Mouse (Mus musculus) embryonic facial prominence, embryonic 11.5 days (tissue): Measurements from ENCODE around the gene Zdhhc5. TPM values are rescaled to one million over a fixed set of nuclear protein-coding genes. Genes with fewer than 3 reads are reported as not detected.

Source experiments
- ATAC-seq: fragments of 200-750 bp; cut with Nextera tagmentation; replicated peaks from 2 replicates; pipeline ENCODE4 v1.8.0; 2017; ENCODE audit warnings: low read depth; ENCODE audit not compliant: insufficient number of reproducible peaks, low FRiP score, low TSS enrichment
- DNase-seq: peaks from one replicate; pipeline ENCODE4 v3.0.0-alpha.2; 2015; ENCODE audit warnings: low spot score
- H3K27ac ChIP-seq: fragments of 300-500 bp; sonication (generic); replicated peaks from 2 replicates; pipeline ENCODE4 v1.5.1; 2014; ENCODE audit warnings: mild to moderate bottlenecking, low read depth, low read length, control low read depth
- H3K27me3 ChIP-seq: fragments of 300-500 bp; sonication (generic); 2 replicates; pipeline ENCODE4 v1.6.1; 2014; ENCODE audit warnings: mild to moderate bottlenecking, low read length, moderate library complexity, mixed read lengths; ENCODE audit not compliant: control insufficient read depth, insufficient read depth
- H3K36me3 ChIP-seq: fragments of 300-500 bp; sonication (generic); replicated peaks from 2 replicates; pipeline ENCODE4 v1.6.1; 2014; ENCODE audit warnings: low read depth, mild to moderate bottlenecking, low read length, moderate library complexity, mixed read lengths; ENCODE audit not compliant: control insufficient read depth, insufficient read depth
- H3K4me1 ChIP-seq: fragments of 300-500 bp; sonication (generic); 2 replicates; pipeline ENCODE4 v1.6.1; 2014; ENCODE audit warnings: low read length, mixed read lengths; ENCODE audit not compliant: control insufficient read depth, insufficient read depth
- H3K4me2 ChIP-seq: fragments of 300-500 bp; sonication (generic); 2 replicates; pipeline ENCODE4 v1.6.1; 2014; ENCODE audit warnings: low read depth, mild to moderate bottlenecking, control low read depth, low read length, moderate library complexity
- H3K4me3 ChIP-seq: fragments of 300-500 bp; sonication (generic); 2 replicates; pipeline ENCODE4 v1.5.1; 2014; ENCODE audit warnings: low read depth, low read length, control low read depth
- H3K9ac ChIP-seq: fragments of 300-500 bp; sonication (generic); replicated peaks from 2 replicates; pipeline ENCODE4 v1.6.1; 2014; ENCODE audit warnings: mild to moderate bottlenecking, control low read depth, low read length
- H3K9me3 ChIP-seq: fragments of 300-500 bp; sonication (generic); replicated peaks from 2 replicates; pipeline ENCODE4 v1.6.1; 2016; ENCODE audit warnings: mild to moderate bottlenecking, low read length, inconsistent platforms, mixed read lengths; ENCODE audit not compliant: control insufficient read depth
- WGBS: fragments of 180-500 bp; shearing (Covaris S2); extraction: QIAGEN DNeasy Blood & Tissue Kit; methylation state at CpG from one replicate; pipeline ENCODE4 v1.1.7; 2014; 5-methylcytosine and 5-hydroxymethylcytosine counted together
- polyA plus RNA-seq: library from polyadenylated mRNA; unstranded; fragments of >200 nt; fragmentation: Nextera tagmentation; extraction: Ambion mirVana; gene quantifications from 2 replicates; pipeline ENCODE4 v1.2.1, GENCODE M21; 2014

The Zdhhc5 gene
- polyA plus RNA-seq, 1 experiment from 2014 or later, result 25.5 TPM

DNA sequence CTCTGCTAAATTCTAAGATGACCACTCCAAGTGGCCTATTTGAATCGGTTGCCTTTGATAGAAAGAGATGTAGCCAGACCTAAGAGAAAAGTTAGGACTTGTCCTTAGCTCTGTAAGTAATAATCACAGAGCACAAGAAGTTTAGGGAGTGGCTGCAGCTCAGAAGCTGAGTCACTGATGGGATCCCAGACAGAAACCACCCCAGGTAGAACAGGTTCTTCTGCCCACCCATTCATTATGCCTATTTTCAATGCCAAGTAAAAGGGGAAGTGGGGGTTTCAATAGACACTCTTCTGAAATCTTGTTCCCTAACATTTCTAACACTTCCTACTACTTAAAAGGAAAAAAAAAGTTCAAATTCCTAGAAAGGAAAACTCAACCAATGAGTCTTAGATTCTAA lies 9.7 kb downstream of the Zdhhc5 start:
- WGBS, result 85% methylated on average over 1 of the region's 1 CpGs
- Histone ChIP-seq H3K9ac (no peak overlapping the region), H3K4me2 (no peak overlapping the region), H3K27me3 (no peaks in the 10 kb centered on the region), H3K27ac (no peak overlapping the region), H3K4me3 (no peak overlapping the region), H3K36me3 (no peaks in the 10 kb centered on the region; the same call in 1 of the 2 replicates), H3K4me1 (no peaks in the 10 kb centered on the region), H3K9me3 (no peaks in the 10 kb centered on the region)
- no peak for DNase-seq
- ATAC-seq, result no peak

- ATAC-seq (no peak), DNase-seq (no peak)
- Histone ChIP-seq H3K27me3 (no peaks in the 10 kb centered on the region), H3K36me3 (no peaks in the 10 kb centered on the region; the same call in 1 of the 2 replicates), H3K4me1 (no peaks in the 10 kb centered on the region), H3K9ac (no peak overlapping the region), H3K27ac (no peak overlapping the region), H3K4me2 (no peak overlapping the region), H3K9me3 (no peaks in the 10 kb centered on the region), H3K4me3 (no peak overlapping the region)
- WGBS, result 78% methylated on average over 5 of the region's 5 CpGs
Measured at GRCm38 (mm10) chr2:84704329-84704728, 10.7 kb downstream of the Zdhhc5 start.

GRCm38 (mm10) chr2:84703497-84703896 lies 11.5 kb downstream of the Zdhhc5 start:
- ATAC-seq, result no peak
- Histone ChIP-seq H3K9ac (no peak overlapping the region), H3K4me2 (no peak overlapping the region), H3K4me1 (no peaks in the 10 kb centered on the region), H3K36me3 (no peaks in the 10 kb centered on the region; the same call in 1 of the 2 replicates), H3K27ac (no peak overlapping the region), H3K9me3 (no peaks in the 10 kb centered on the region), H3K27me3 (no peaks in the 10 kb centered on the region), H3K4me3 (no peak overlapping the region)
- DNase-seq, result no peak
- WGBS, result 92% methylated on average over 1 of the region's 1 CpGs

- Histone ChIP-seq H3K9ac (no peak overlapping the region), H3K36me3 (peaks cover 8% of the 10 kb centered on the region), H3K9me3 (no peaks in the 10 kb centered on the region), H3K4me2 (no peak overlapping the region), H3K4me3 (no peak overlapping the region), H3K27me3 (no peaks in the 10 kb centered on the region), H3K4me1 (no peaks in the 10 kb centered on the region), H3K27ac (no peak overlapping the region)
- ATAC-seq, result no peak
- DNase-seq, result no peak
- 90% methylated on average over 5 of the region's 5 CpGs for WGBS
Measured at GRCm38 (mm10) chr2:84695007-84695695, 19.8 kb downstream of the Zdhhc5 start.

GRCm38 (mm10) chr2:84690050-84690449 lies 24.9 kb downstream of the Zdhhc5 start:
- H3K9ac ChIP-seq, result no peak overlapping the region
- 92% methylated on average over 12 of the region's 12 CpGs for WGBS
- no peak overlapping the region for H3K27ac ChIP-seq
- no peaks in the 10 kb centered on the region for H3K4me1 ChIP-seq
- H3K4me2 ChIP-seq, result no peak overlapping the region
- no peak for DNase-seq
- no peak overlapping the region for H3K4me3 ChIP-seq
- H3K9me3 ChIP-seq, result no peaks in the 10 kb centered on the region
- ATAC-seq, result no peak
- H3K36me3 ChIP-seq, result peaks cover 17% of the 10 kb centered on the region
- H3K27me3 ChIP-seq, result no peaks in the 10 kb centered on the region

DNA sequence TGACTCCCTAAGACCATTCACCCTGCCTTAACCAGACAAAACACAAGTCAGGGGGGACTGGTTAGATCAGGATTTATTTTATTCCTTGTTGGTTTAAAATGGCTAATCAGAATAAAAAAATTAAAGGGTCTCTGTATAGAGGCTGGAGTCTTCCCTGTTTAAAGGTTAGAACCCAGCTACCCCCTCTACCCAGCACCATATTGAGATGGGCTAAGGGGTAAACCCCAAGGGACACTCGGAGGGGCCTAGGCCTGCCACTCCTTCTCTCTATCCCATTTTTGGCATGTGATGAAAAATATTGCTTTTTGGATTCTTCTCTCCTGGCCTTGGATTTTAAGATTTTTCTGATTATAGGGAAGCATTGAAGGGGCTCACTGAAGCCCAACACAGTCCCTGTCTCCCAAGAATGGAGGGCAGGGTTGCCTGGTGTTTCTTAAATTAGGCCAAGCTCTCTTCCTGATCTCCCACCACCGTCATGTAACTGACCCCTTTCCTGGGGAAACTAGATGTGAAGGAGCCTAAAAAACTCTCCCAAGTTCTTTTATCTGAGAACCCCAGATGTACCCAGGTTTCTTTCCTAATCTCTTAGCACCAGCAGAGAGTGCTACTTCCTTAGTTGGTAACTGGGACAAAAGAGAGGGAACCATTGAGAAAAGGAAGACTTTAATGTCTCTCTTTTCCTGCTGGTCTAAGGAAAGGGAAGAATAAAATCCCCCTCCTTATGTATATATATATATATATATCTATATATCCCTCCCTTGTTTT lies 26.7 kb downstream of the Zdhhc5 start:
- Histone ChIP-seq H3K4me1 (no peaks in the 10 kb centered on the region), H3K9me3 (no peaks in the 10 kb centered on the region), H3K36me3 (peaks cover 16% of the 10 kb centered on the region), H3K9ac (no peak overlapping the region), H3K4me3 (no peak overlapping the region), H3K4me2 (no peak overlapping the region), H3K27me3 (no peaks in the 10 kb centered on the region), H3K27ac (no peak overlapping the region)
- WGBS, result 79% methylated on average over 2 of the region's 2 CpGs
- no peak for ATAC-seq
- no peak for DNase-seq

- peaks cover 2% of the 10 kb centered on the region for H3K36me3 ChIP-seq
- no peak for ATAC-seq
- WGBS, result 83% methylated on average over 6 of the region's 6 CpGs
Measured at GRCm38 (mm10) chr2:84682605-84683183, 32.3 kb downstream of the Zdhhc5 start.

GRCm38 (mm10) chr2:84679016-84679415 lies 36.0 kb downstream of the Zdhhc5 start, which contains the start of gene Tmx2:
TSS of gene Tmx2 (minus strand) at chr2:84679140.
- Histone ChIP-seq H3K27ac (0 out of 2 replicates have a peak within 1 kb of the TSS, but pooled peaks have one; percentile 30), H3K27me3 (no peaks in the 10 kb centered on the region), H3K4me2 (peak within 1 kb of the TSS; percentile 47), H3K9ac (peak within 1 kb of the TSS; percentile 79), H3K4me1 (no peaks in the 10 kb centered on the region), H3K4me3 (peak within 1 kb of the TSS; percentile 82), H3K36me3 (peaks cover 2% of the 10 kb centered on the region), H3K9me3 (no peaks in the 10 kb centered on the region)
- WGBS, result 19% methylated on average over 8 of the region's 8 CpGs
- no peak for ATAC-seq
- no peak for DNase-seq

More at GRCm38 (mm10) chr2:84682605-84683183, 32.3 kb downstream of the Zdhhc5 start:
- no peak overlapping the region for H3K4me3 ChIP-seq
- DNase-seq, result no peak
- no peaks in the 10 kb centered on the region for H3K27me3 ChIP-seq
- no peak overlapping the region for H3K4me2 ChIP-seq
- no peaks in the 10 kb centered on the region for H3K4me1 ChIP-seq
- H3K27ac ChIP-seq, result no peak overlapping the region
- H3K9me3 ChIP-seq, result no peaks in the 10 kb centered on the region
- no peak overlapping the region for H3K9ac ChIP-seq
